Mouse (Mus musculus) CD4-positive helper T cell, adult 2 months (primary cell): ENCODE results near the gene Tle3.

Experiments
- DNase-seq: peaks from one replicate; pipeline ENCODE4 v3.0.0-alpha.2; 2012; ENCODE audit warnings: low read depth, missing footprints, low spot score

The Tle3 gene

DNA sequence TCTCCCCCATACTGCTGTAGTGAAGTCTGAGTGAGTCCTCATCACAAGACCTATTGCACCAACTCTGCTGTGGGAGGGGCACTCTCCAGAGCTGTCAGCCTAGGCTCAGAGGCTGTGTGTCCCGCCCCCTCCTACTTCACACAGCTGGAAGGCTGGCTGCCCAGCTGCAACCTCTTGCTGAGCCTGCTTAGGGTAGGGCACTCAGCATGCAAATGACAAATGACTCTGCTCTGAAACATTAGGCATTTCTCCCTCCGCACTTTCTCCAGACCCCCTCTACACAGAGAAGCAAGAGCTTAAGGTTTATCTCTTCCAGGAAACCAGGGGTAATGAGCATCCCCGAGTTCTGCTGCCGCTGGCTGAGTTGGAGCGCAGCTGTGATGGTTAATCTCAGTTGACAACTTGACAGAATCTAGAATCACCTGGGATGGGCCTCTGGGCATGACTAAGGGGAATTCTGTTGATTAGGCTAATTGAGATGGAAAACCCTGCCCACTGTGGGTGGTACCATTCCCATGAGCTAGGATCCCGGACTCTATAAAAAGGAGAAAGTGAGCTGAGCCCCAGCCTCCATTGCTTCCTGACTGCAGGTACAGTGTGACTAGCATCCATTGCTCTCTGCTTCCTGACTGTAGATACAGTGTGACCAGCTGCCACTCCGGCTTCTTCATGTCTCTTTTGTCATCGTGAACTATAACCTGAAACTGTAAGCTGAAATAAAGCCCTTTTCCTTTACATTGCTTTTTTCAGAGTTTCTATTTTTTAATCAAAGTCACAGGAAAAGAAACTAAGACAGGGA is 63.2 kb downstream of the Tle3 start:
- no peak for DNase-seq

DNA sequence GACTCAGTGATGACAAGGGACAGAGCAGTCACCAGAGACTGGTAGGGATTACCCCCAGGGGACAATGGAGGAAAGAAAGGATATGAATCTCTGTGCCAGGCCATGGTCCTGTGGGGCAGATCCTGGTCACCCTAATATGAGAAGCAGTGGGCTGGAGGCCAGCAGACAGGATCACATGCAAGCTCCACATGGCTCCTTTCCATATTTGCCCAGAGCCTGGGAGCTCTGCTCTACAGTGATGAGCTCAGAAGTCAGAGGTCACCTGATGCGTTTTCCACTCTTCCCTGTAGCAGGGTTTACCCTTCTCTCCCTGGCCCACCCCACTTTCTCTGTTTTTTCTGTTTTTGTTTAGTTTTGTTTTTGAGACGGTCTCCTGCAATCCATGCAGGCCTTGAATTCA is 63.9 kb downstream of the Tle3 start:
- DNase-seq: no peak

DNA sequence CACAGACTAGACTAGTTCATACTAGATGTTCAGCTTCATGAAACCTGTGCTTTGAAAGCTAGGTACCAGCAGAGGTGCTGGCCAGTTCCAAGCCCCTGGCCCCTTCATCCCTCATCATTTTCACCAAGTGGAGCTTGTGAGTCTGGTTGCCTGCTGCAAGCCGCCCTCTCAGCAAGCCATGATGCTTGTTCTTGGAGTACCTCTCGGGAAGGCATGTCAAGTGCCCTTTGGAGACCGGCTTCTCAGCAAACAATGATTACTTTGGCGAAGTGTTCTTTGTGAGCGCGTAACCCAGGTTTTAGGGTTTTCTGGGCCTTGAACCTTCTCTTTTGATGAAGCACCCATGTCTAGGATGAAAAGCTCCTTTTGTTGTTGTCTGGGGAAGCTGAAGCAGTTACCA is 64.6 kb downstream of the Tle3 start:
- DNase-seq: no peak

DNA sequence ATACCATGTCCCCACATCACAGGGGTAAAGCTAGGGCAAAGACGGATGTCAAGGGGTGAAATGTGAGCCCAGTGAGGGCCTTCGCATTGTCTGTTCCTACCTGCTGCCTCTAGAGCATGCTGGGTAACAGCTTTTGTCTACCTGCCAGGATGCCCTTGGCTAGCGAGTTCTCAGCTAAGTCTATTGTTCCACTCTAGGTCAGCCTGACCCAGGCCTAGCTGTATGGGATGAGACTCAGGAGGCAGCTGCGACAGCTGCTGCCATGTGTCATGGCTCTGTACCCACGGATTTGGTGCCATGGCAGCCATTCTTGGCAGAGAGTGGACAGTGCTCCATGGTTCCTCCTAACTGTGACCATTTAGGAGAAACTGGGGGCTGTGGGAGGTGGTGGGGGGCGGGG is 66.9 kb downstream of the Tle3 start:
- DNase-seq: no peak

DNA sequence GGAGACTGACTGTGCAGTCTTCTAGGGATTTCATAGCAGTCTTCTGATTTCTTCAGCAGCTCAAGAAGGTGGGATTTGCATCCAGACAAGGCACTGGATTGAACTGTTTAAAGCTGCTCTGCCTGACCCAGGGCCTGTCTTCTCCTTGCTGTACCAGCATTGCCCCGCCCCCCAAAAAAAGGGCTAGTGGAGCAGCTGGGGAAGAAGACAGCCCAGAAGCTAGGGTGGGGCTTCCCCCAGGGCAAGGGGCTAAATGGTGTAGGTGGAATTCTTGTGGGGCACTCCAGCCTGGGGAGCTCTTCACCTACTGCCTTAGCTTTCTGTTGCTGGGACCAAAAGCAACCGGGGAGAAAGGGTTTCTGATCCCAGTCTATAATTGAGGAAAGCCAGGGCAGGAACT is 67.8 kb downstream of the Tle3 start:
- DNase-seq: no peak

DNA sequence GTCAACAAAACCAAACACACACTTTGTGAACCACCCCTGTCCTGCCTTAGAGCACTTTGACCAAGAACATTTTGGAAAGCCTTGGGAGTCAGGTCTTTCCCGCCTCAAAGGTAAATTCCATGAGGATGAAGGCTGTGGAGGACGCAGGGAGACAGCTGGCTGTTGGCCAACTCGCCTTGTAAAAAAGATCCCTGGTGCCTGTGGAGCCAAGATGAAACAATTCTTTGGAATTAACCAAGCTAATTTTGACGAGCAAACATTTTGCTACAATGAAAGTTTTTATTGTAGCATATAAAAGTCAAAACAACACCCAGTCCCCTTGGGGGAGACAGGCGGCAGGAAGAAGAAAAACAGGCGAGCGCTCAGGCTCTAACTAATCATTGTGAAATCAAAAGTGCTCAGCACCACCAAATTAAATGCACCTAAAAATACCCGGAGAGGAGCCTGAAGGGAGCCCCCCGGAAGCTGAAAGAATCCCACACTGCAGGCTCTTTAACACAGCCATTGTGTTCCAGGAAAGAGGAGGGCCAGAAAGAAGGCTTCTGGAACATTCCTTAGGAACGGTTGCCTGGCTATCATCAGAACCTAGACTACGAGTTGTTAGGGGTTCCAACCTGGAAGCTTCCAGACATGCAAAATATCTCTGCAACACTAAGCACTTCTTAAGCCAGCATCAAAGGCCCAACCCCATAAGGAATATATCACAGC is 69.2 kb downstream of the Tle3 start:
- DNase-seq: no peak

DNA sequence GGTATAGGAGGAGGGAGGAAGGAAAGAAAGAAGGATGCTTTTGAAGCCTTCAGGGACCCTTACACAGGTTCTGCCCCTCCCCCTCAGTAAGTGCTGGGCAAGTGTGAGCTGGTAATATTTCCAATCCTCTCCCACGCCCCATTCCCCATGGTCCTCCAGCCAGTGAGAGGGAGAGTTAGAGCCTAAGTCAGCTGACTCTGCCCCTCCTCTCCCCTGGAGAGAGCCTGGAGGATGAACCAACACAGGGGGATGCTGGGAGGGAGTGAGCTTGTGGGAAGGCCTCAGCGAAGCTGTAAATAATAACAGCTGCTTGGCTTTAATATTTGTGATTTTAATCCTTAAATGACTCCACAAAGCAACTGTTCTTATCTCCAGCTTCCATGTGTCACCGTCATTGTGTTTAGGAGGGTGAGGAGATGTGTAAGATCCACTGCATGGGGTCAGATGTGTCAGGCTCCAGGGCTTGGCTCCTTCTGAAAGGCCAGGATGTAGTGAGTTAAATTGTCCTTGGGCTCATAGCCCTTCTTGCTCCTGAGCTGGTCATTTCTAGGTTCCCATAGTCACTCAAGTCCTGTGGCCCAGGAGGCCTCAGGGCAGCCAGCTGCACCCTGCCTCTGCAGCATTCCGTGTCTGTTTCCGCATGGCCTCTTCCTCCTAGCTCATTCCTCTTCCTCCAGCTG is 70.9 kb downstream of the Tle3 start:
- no peak for DNase-seq

DNA sequence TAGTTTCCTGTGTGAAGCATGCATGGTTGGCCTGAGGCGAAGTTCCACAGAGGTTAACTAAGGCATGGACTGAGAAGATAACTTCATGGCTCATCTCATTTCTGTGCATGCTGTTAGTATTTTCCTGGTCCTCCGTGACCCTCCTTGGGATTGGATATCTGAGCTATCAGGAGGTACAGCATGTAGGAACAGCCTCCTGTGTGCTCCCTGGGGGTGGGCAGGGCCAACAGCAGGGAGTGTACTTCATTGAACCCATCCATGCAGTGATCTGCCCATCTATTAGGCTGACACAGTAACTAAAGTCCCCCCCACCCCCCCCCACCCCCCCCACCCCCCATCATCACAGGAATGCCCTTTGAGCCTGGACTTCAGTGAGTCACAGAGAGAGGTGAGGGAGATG is 73.0 kb downstream of the Tle3 start:
- DNase-seq: no peak

DNA sequence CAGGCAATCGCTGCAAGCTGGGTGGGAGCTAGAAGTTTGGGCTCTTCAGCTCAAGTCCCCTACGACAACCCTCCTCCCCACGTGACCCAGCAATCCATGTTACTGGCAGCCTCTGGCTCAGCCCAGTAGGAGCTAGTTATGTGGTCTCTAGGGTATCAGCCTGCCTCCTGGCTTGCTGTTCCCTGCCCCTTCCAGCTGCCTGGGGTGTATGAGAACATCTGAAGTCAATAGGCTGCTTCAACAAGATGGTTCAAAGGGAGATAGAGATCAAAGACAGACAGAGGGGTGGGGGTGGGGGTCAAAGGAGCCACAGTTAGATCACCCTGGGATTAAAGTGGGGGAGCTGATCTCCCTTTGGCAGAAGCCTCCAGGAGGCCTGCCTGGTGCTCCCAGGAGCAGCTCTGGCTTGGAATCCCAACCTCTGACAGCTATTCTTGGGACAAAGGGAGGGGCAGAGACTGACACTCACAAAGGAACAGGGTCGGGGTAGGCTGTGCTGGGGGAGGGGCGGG is 73.6 kb downstream of the Tle3 start:
- peak; percentile 18 for DNase-seq

DNA sequence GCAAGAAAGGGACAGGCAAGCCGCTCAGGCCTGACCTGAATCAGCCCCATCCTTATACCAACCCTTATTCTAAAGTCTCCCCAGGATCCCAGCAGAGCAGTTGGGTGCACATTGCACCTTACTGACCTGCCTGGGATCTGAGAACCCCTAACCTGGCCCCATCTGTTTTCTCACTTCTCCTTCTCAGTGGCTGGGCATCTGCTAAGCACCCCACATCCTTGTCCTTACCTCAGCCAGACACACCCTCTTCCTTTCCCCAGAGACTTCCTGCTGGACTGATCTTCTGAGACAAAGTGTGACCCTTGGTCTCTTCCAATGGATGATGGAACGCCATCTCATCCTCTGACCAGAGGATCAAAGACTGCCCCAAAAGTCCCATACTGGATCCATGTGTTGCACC is 74.8 kb downstream of the Tle3 start:
- no peak for DNase-seq

DNA sequence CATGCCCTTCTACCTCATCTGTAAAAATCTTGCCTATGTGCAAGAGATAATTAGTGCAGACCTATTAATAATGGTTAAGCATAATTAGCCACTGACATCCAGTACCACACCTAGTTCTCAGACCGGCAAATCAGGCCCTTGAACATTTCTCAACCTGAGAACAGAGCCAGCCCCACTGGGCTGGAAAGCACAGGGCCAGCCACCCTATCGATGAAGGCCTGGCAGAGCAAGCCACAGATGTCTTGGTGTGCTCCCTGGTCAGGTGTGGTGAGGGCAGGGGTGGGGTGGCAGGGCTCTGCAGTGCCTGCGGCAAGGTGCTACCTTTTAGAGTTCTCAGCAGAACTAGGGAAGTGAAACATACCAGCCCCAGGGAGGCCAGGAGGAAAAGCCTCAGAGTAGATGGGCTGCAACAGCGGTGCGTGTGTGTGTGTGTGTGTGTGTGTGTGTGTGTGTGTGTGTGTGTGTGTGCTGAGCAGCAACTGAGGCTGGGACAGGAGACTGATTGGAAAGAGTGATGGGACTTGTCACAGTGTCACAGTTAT is 77.3 kb downstream of the Tle3 start:
- no peak for DNase-seq

DNA sequence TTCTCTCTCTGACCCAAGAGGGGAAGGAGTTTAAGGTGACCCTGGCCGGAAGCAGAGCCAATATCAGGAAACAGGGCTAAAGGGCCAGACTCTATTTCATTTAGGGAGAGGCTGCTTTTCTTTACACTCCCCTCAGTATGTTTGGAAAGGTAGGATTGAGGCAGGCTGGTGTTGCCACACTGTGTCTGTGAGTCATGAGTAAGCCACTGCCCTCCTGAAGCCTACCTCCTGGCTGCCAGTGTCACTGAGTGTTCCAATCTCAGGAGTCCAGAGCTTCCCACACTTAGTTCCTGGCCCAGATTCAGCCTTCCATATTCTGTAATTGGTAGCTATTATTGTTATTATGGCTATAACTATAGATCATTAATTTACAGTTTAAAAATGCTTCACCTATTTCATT is 79.9 kb downstream of the Tle3 start:
- no peak for DNase-seq

DNA sequence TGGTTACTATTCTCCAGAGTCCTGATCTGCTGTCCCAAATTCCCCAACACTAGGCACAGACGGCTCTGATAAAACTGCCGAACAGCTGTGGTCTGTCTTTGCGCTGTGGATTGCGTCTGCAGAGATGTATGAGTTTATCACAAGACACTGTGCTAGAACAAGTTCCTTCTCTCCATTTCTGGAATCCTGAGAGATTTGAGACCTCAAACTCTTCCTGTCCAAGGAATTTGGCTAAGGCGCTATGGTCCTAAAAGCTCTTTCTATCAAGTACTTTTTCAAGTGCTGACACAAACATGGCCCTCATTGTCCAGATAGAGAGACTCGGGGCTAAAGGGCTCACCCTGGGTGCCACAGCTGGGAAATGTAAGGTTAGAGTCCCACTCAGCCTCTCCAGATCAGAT is 83.7 kb downstream of the Tle3 start:
- DNase-seq: no peak

DNA sequence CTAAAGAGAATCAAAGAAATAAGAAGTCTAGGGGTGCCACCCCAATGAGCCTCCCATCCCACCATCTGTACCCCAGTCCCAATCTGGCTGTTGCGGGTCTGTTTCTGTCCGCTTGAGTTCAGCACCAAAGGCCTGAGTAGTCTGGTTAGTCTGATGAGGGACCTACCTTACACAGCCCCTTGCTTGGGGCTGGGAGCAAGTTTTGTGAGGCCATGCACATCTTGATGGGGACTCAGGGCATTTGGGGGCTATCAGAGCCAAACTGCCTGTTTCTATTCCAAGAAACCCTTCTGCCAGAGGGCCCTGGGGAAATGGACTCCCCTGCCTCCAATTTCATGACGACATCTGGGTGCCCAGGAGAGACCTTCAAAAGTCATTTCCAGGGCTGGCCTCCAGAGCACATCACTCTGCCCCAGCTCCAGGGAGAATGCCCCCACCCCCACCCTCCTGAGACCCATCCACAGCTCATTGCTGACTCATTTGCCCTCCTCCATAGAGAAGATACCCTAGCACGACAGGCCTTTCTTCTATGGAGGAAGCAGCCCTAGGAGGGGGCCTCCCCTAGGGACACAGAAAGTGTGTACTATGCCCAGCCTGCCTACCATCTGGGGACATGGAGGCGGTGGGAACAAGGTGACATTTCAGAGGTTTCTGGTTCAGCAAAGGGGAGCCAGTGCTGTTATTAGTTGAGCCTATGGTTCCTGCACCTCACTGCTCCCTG is 84.4 kb downstream of the Tle3 start:
- DNase-seq: no peak

DNA sequence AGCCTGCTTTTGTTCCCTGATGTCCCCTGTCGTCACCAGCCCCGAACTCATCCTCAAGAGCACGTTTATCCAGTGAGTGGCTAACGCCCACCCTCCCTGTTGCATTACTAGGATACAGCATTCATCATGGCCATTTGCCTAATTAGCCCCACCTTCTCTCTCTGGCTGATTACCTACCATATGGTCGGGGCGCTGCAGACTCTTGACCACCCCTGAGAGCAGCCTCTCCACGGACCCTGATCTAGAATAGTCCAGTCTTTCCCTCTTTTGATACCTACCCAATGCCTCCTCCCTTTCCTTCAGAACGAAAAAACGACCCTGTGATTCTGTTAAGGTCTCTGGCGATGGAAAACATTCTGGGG is 85.0 kb downstream of the Tle3 start:
- no peak for DNase-seq

DNA sequence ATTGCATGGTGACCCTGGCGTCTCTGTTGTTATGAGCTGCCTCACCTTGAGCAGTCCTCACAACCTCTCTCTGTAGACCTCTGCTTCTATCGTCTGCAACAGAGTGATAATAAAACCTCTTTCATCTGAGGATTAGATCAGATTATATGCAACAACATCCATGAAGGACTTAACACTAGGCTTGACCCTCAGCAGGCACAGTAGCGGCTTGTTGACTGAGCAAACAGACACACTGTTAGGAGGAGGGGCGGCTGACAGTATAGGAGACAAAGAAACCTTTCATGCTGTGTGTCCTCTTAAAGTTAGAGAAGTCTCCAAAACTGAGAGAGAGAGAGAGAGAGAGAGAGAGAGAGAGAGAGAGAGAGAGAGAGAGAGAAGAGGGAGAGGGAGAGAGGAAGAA is 89.7 kb downstream of the Tle3 start:
- no peak for DNase-seq

DNA sequence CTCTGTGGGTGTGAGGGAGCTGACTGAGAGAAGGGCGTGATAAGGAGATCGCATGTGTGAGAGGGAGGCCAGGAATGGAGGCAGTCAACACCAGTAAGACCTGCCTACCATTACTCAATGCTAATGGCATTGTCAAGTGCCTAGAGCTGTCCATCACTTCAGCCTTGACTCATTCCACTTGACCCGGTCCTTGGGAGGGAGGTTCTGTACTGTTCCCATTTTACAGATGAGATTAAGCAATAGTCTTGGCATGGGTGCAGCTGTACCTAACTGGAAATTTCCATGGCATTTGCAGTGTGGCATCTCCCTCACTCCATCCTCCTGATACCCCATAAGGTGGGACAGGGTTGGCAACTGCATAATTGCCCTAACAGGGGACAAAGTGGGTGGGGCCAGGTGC is 95.3 kb downstream of the Tle3 start:
- DNase-seq: no peak
